Mouse (Mus musculus) adrenal gland, postnatal 14 days (tissue): Measurements from ENCODE around the gene Cdc73. TPM values are rescaled to one million over a fixed set of nuclear protein-coding genes. Genes with fewer than 3 reads are reported as not detected.
"Not testable (repeated sequence)": the region's sequence is repeated elsewhere in the genome, so short reads cannot be mapped to it uniquely, and the experiment has no call there.

Source experiments
- DNase-seq: peaks from one replicate; pipeline ENCODE4 v3.0.0; 2021; ENCODE audit warnings: mixed read lengths
- long read RNA-seq, 2 experiments: library from polyadenylated mRNA; stranded (forward); transcript quantifications; one replicate each; pipeline ENCODE4 v2.0.0; 2021
- total RNA-seq: library from RNA; stranded (reverse); gene quantifications from 2 replicates; pipeline ENCODE4 v1.2.3, GENCODE M21; 2021

Gene Cdc73
- total RNA-seq: 85.7 and 90.8 TPM in 2 replicates
- long read RNA-seq, experiment 1, full-length matches to known transcripts: 38 of 41 reads
- long read RNA-seq, experiment 1, partial matches to known transcripts: 1 of 41 reads
- long read RNA-seq, experiment 1, other reads (novel, unspliced or antisense): 2 of 41 reads
- long read RNA-seq, experiment 2, full-length matches to known transcripts: 27 of 29 reads
- long read RNA-seq, experiment 2, partial matches to known transcripts: 1 of 29 reads
- long read RNA-seq, experiment 2, other reads (novel, unspliced or antisense): 1 of 29 reads

DNA sequence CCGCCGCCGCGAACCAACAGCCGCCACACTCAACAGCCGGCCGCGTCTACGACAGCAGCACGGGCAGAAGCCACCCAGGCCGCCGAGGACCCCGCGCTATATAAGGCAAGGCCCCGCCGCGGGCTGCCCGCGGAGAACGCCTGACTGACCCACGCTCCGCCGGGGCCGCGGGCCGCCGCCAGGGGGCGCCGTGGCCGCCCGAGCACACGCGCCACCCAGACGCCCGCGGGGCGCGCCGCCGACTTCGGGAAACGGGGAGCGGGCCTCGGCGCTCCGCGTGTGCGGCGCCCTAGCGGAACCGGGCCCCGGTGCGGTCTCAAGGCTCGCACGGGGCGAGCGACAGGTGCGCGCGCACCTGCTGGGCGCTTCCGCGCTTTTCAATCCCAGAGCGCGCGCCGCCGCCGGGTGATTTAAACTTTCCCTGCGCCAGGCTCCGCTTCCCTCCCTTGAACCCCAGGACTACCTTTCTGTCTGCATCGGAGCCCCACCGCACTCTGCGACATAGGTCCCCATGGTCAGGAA is at the start of gene Cdc73:
Gene Cdc73 (minus strand): TSS at position 153 of the 522 bp plus-strand sequence.
- peak; percentile 96 for DNase-seq

DNA sequence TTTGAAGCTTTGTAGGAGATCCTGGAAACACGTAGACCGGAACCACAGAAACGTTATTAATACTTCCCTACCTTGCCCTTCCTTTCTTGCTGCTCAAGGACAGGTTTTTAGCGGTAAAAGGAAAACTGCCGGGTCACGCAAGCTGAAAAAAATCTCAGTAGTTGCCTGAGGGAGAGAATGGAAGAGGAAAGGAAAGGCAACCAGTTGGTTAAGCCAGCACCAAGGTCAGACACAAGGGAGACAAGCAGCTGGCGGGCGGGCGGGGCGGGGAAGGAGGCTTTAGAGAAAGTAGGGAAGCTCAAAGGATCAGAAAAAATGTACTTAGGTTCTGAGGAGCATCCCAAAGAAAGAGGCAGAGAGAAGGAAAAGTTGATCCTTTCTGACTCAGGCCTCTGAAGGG is 43.2 kb upstream of the Cdc73 start:
- no peak for DNase-seq

- DNase-seq: no peak
Measured at GRCm38 (mm10) chr1:143742186-143742585, 39.5 kb upstream of the Cdc73 start.

DNA sequence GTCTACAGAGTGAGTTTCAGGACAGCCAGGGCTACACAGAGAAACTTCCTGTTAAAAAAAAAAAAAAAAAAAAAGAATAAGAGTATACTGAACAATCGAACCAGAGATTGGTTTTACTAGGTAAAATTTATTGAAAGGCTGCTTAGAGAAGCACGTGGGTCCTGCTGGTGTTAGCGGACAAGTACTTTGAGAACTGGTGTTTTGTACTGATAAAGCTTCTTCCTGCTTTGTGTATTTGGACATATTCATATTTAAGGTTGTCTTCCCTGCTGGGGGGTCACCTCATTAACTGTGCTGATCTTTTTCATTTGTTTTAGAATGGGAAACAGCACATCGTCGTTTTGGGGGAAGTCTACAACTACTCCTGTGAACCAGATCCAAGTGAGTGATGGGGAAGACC is 38.6 kb upstream of the Cdc73 start:
- DNase-seq: no peak

DNA sequence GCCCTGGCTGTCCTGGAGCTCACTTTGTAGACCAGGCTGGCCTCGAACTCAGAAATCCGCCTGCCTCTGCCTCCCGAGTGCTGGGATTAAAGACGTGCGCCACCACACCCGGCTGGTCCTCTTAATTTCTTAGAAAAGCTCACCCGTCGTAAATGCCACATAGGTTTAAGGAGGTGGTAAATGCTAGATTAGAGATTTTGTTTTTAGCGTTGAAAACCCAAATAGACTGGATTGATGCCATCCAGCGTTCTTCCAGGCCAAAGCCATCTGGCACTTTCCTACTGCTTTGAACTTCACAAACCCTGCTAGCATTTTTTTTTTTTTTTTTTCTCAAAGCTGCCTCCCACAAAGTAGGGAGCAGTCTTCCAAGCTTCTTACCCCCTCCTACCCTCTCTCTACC is 37.9 kb upstream of the Cdc73 start:
- DNase-seq: no peak

- peak; percentile 92 for DNase-seq
Measured at GRCm38 (mm10) chr1:143739361-143740350, 37.0 kb upstream of the Cdc73 start.

DNA sequence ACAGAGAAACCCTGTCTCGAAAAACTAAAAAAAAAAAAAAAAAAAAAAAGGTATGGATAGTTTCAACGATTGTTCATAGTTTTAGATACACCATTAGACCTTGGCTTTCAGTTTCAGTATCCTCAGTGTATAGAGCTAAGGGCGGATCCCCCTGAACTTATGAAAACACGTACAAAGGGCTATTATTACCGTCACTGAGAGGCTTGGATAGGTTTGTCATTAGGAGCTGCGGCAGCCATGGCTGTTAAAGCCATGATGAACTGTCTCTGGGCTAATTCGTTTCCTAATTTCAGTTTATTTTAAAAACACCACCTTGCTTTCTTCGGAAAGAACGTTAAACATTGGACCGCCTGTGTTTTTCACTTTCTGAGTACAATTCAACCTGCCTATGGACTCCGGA is 36.1 kb upstream of the Cdc73 start:
- no peak for DNase-seq

- no peak for DNase-seq
Measured at GRCm38 (mm10) chr1:143733914-143734410, 31.3 kb upstream of the Cdc73 start.

GRCm38 (mm10) chr1:143731691-143732090 is 29.0 kb upstream of the Cdc73 start:
- DNase-seq: no peak

DNA sequence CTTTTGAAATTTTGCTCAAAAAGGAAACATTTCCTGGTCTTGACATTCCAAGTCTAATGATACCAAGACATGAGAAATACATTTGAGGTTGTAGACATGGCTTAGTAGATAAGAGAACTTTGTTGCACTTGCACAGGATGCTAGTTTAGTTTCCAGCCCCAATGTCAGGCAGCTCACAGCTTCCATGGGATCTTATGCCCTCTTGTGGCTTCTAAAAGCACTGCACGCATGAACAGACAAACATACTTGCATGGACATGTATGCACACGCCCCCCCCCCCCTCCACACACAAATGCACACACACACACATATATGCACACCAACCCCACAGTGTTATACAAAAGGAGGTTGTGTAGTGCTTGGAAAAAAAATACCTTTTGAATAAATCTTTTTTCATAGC is 28.2 kb upstream of the Cdc73 start:
- peak; percentile 68 for DNase-seq

DNA sequence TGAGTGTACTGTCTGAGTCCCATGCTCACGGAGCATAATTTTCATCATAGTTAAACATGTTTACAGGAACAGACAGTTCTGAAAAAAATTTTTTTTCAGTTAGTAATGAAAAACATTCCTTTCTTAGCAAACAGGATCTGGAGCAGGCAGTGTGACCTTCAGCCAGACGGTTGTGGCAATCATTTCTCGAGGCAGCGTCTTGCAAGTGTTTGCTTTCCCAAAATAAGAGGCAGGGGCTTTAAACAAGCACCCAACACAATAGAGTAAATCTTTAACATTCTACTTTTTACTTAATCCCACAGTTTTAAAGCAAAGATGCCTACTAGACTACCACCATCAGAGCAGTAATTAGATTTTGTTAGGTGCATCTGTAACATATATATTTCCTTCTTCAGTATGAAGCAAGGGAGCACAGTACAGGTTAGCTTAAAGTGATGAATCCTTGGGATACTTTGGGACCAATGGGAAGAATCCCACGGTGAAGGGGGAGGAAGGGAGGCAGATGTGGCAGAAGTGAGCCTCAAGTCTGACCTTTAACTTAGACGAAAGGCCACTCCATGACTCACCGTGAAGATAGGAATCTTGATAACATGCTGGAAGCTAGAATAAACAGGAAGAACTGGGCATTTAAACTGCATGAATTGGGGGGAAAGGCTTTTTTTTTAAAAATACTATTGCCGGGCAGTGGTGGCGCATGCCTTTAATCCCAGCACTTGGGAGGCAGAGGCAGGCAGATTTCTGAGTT is 25.2 kb upstream of the Cdc73 start:
- DNase-seq: peak; percentile 48

DNA sequence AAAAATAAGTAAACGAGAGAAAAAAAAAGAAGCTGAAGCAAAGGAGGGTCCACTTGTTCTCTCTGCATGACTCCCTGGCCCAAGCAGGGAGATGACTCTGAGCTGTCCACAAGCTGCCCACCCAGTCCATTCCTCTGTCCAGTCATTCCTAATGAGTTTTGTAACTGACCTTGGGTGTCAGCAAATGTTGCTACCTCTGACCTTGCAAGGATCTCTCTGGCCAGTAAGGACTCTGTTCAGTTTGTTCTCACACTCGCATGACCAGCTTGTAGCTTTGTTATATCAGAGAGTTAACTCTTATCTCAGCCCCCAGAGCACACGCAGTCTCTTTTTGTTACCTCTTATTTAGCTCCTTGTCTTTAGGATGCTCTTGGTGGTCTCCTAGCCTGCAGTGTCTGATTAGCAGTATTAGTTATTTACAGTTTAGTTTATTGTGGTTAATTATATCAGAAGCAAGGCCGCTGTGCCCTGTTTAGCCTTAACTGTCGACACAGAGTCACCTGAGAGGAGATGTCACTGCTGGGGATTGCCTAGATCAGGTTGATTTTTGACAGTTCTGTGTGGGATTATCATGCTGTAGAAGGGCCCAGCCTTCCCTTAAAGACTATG is 21.9 kb upstream of the Cdc73 start:
- DNase-seq: peak; percentile 35

GRCm38 (mm10) chr1:143716038-143716437 is 13.3 kb upstream of the Cdc73 start, which contains the start of gene Glrx2:
Gene Glrx2, plus strand, starts transcription at chr1:143716338.
- not testable (repeated sequence) for DNase-seq

DNA sequence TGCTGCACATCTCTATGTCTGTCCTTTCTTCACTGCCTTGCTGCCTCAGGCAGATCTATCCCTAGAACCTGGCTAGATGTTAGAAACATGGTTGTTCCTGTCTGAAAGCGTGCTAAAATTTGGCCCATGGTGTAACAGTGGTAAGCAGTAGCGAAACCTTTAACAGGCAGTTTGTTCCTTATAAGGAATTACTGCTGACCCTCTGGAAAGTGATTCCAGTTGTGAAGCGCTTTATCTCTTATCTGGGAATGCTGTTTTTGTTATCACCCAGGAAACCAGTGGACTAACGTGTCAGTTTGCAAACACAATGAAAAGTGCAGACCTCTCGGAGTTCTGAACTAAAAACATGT is 7.9 kb upstream of the Cdc73 start:
- DNase-seq: no peak

GRCm38 (mm10) chr1:143709966-143710626 is 7.4 kb upstream of the Cdc73 start:
- no peak for DNase-seq

DNA sequence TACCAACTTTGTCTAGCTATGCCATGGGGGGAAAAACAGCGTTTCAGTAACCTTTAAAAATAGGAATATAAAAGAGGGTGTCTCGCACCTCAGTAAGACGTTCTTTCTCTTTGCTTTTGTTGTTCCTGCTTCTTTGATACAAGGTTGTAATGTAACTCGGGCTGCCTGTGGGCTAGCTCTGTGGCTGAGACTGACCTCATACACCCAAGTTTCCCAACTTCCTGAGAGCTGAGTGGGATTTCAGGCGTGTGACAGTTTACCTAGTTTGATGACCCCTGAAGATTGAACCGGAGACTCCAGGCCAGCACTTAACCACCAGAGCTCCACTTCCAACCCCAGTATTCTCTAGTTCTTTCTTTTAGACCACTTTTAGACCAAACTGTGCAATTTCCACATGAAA is 5.7 kb upstream of the Cdc73 start:
- DNase-seq: no peak

- DNase-seq: peak; percentile 37
Measured at GRCm38 (mm10) chr1:143707006-143707405, 4.3 kb upstream of the Cdc73 start.

- DNase-seq: no peak
Measured at GRCm38 (mm10) chr1:143702141-143702740, 452 bp downstream of the Cdc73 start.

GRCm38 (mm10) chr1:143701736-143702135 is 957 bp downstream of the Cdc73 start:
- DNase-seq: no peak

DNA sequence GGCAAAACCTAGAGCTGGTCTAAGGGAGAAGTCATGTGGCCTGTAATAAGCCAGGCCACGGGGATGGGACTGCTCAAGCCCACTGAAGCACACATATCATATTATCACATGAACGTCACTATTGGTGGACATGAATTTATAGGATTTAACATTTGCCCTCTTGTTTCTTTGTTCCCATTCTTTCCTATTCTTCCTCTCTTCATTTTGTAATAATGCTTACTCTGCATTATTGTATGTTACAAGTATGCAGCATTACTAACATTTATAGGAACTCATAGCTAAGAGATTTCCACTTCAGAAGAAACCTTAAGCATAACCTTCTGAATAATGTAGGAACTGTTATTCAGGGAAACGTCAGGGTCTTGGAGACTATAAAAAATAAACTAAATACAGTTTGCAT is 17.8 kb downstream of the Cdc73 start:
- no peak for DNase-seq

DNA sequence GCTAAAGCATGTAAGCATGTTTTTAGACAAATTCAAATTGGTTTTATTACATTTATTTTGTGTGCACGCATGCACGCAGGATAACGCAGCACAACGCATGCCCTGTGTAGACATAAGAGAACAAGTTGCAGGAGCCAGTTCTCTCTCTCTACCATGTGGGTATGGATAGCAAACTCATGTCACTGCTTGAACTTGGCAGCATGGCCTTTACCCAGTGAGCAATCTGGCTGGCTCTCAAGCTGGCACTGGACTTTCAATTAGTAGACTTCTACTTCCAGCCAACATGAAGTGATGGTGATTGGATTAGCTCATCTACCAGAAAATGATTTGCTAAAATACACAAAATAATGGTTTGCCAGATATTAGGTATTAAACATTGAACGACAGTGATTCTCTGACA is 21.6 kb downstream of the Cdc73 start:
- peak; percentile 34 for DNase-seq
